Mouse (Mus musculus): ENCODE data around the gene Serinc1. TPM values are rescaled to one million over a fixed set of nuclear protein-coding genes. Genes with fewer than 3 reads are reported as not detected.
A peak's percentile ranks its signal among the peaks of the same experiment; 100 is the strongest.
"Not testable (repeated sequence)": the region's sequence is repeated elsewhere in the genome, so short reads cannot be mapped to it uniquely, and the experiment has no call there.

Serinc1 gene
- total and polyA plus RNA-seq, 2 experiments from 2014 or later: 468 to 477 TPM

- no peak for TF ChIP-seq CTCF (IDR thresholded peaks at IDR 0.05; ENCODE audit: low read depth)
- ATAC-seq (no peak), DNase-seq (no peak)
- H3K9ac ChIP-seq: no peak overlapping the region
- 58% methylated on average over 5 of the region's 5 CpGs for WGBS
- H3K4me3 ChIP-seq (ENCODE audit: low read depth, low read length): no peak overlapping the region
- no peak overlapping the region for H3K27ac ChIP-seq (ENCODE audit: low read depth, low read length)
- H3K4me1 ChIP-seq (ENCODE audit: insufficient read depth): no peaks in the 10 kb centered on the region
- H3K4me2 ChIP-seq (ENCODE audit: low read depth): no peak overlapping the region
- no peaks in the 10 kb centered on the region for H3K9me3 ChIP-seq (ENCODE audit: low read length)
- H3K27me3 ChIP-seq (ENCODE audit: insufficient read depth, low read length): no peaks in the 10 kb centered on the region
- no peaks in the 10 kb centered on the region for H3K36me3 ChIP-seq (ENCODE audit: insufficient read depth)
These were observed 25.3 kb upstream of the Serinc1 start for GRCm38 (mm10) chr10:57557597-57557996.

- WGBS: 86% methylated on average over 1 of the region's 1 CpGs
- Histone ChIP-seq H3K4me1 (ENCODE audit: insufficient read depth) (no peaks in the 10 kb centered on the region), H3K9ac (no peak overlapping the region), H3K36me3 (ENCODE audit: insufficient read depth) (no peaks in the 10 kb centered on the region), H3K4me2 (ENCODE audit: low read depth) (no peak overlapping the region), H3K27ac (ENCODE audit: low read depth, low read length) (no peak overlapping the region), H3K4me3 (ENCODE audit: low read depth, low read length) (no peak overlapping the region), H3K27me3 (ENCODE audit: insufficient read depth, low read length) (no peaks in the 10 kb centered on the region), H3K9me3 (ENCODE audit: low read length) (no peaks in the 10 kb centered on the region)
- DNase-seq (no peak), ATAC-seq (no peak)
- TF ChIP-seq CTCF (IDR thresholded peaks at IDR 0.05; ENCODE audit: low read depth): no peak
These were observed 21.4 kb upstream of the Serinc1 start for GRCm38 (mm10) chr10:57553719-57554118.

- H3K4me3 ChIP-seq (ENCODE audit: low read depth, low read length): no peak overlapping the region
- no peak for TF ChIP-seq CTCF (IDR thresholded peaks at IDR 0.05; ENCODE audit: low read depth)
- H3K36me3 ChIP-seq (ENCODE audit: insufficient read depth): no peaks in the 10 kb centered on the region
- no peak for DNase-seq
- H3K4me2 ChIP-seq (ENCODE audit: low read depth): no peak overlapping the region
- H3K9me3 ChIP-seq (ENCODE audit: low read length): no peaks in the 10 kb centered on the region
- no peak for ATAC-seq
- no peaks in the 10 kb centered on the region for H3K27me3 ChIP-seq (ENCODE audit: insufficient read depth, low read length)
- H3K4me1 ChIP-seq (ENCODE audit: insufficient read depth): no peaks in the 10 kb centered on the region
- no peak overlapping the region for H3K27ac ChIP-seq (ENCODE audit: low read depth, low read length)
- 89% methylated on average over 4 of the region's 4 CpGs for WGBS
- no peak overlapping the region for H3K9ac ChIP-seq
These were observed 17.3 kb upstream of the Serinc1 start for GRCm38 (mm10) chr10:57549631-57550030.

GRCm38 (mm10) chr10:57543890-57544289 is 11.6 kb upstream of the Serinc1 start:
- not testable (repeated sequence) for H3K4me1 ChIP-seq (ENCODE audit: insufficient read depth); H3K27me3 ChIP-seq (ENCODE audit: insufficient read depth, low read length); H3K9ac ChIP-seq; H3K4me3 ChIP-seq (ENCODE audit: low read depth, low read length); H3K36me3 ChIP-seq (ENCODE audit: insufficient read depth); DNase-seq; H3K9me3 ChIP-seq (ENCODE audit: low read length); H3K4me2 ChIP-seq (ENCODE audit: low read depth); H3K27ac ChIP-seq (ENCODE audit: low read depth, low read length); ATAC-seq
- 74% methylated on average over 9 of the region's 9 CpGs for WGBS

- TF ChIP-seq CTCF (IDR thresholded peaks at IDR 0.05; ENCODE audit: low read depth): no peak
- 2% methylated on average over 28 of the region's 28 CpGs for WGBS
- no peak for DNase-seq
These were observed 613 bp downstream of the Serinc1 start for GRCm38 (mm10) chr10:57531616-57532217.

GRCm38 (mm10) chr10:57531076-57531475 is 1.3 kb downstream of the Serinc1 start:
- no peak for DNase-seq

More at GRCm38 (mm10) chr10:57531616-57532217, 613 bp downstream of the Serinc1 start:
- Histone ChIP-seq H3K9me3 (ENCODE audit: low read length) (no peaks in the 10 kb centered on the region), H3K27ac (ENCODE audit: low read depth, low read length) (peak overlapping the region; percentile 99), H3K9ac (peak overlapping the region; percentile 97), H3K4me3 (ENCODE audit: low read depth, low read length) (peak overlapping the region; percentile 95), H3K4me1 (ENCODE audit: insufficient read depth) (peaks cover 15% of the 10 kb centered on the region; the same call in 1 of the 2 replicates), H3K4me2 (ENCODE audit: low read depth) (peak overlapping the region; percentile 70), H3K36me3 (ENCODE audit: insufficient read depth) (peaks cover 6% of the 10 kb centered on the region; the same call in 1 of the 2 replicates), H3K27me3 (ENCODE audit: insufficient read depth, low read length) (no peaks in the 10 kb centered on the region)
- ATAC-seq: no peak; the same call in 1 of the 2 replicates

GRCm38 (mm10) chr10:57526469-57526868 is 5.9 kb downstream of the Serinc1 start:
- Histone ChIP-seq H3K27me3 (ENCODE audit: insufficient read depth, low read length) (no peaks in the 10 kb centered on the region), H3K4me3 (ENCODE audit: low read depth, low read length) (no peak overlapping the region), H3K27ac (ENCODE audit: low read depth, low read length) (no peak overlapping the region), H3K36me3 (ENCODE audit: insufficient read depth) (peaks cover 29% of the 10 kb centered on the region), H3K4me1 (ENCODE audit: insufficient read depth) (peaks cover 15% of the 10 kb centered on the region; the same call in 1 of the 2 replicates), H3K9me3 (ENCODE audit: low read length) (no peaks in the 10 kb centered on the region), H3K4me2 (ENCODE audit: low read depth) (no peak overlapping the region), H3K9ac (no peak overlapping the region)
- DNase-seq: no peak
- WGBS: 95% methylated on average over 5 of the region's 5 CpGs
- no peak for ATAC-seq
- no peak for TF ChIP-seq CTCF (IDR thresholded peaks at IDR 0.05; ENCODE audit: low read depth)

More at GRCm38 (mm10) chr10:57531076-57531475, 1.3 kb downstream of the Serinc1 start:
- Histone ChIP-seq H3K9me3 (ENCODE audit: low read length) (no peaks in the 10 kb centered on the region), H3K36me3 (ENCODE audit: insufficient read depth) (peaks cover 10% of the 10 kb centered on the region), H3K27me3 (ENCODE audit: insufficient read depth, low read length) (no peaks in the 10 kb centered on the region), H3K4me3 (ENCODE audit: low read depth, low read length) (peak overlapping the region; percentile 95), H3K4me2 (ENCODE audit: low read depth) (peak overlapping the region; percentile 70), H3K9ac (peak overlapping the region; percentile 97; the same call in 1 of the 2 replicates), H3K27ac (ENCODE audit: low read depth, low read length) (no peak overlapping the region), H3K4me1 (ENCODE audit: insufficient read depth) (peaks cover 15% of the 10 kb centered on the region; the same call in 1 of the 2 replicates)
- TF ChIP-seq CTCF (IDR thresholded peaks at IDR 0.05; ENCODE audit: low read depth): no peak
- 59% methylated on average over 2 of the region's 2 CpGs for WGBS
- ATAC-seq: no peak

Measured in forebrain, postnatal 0 days (tissue).